Comparison of ENCODE assay signal across 23 mouse cellular contexts in the genomic region with DNA sequence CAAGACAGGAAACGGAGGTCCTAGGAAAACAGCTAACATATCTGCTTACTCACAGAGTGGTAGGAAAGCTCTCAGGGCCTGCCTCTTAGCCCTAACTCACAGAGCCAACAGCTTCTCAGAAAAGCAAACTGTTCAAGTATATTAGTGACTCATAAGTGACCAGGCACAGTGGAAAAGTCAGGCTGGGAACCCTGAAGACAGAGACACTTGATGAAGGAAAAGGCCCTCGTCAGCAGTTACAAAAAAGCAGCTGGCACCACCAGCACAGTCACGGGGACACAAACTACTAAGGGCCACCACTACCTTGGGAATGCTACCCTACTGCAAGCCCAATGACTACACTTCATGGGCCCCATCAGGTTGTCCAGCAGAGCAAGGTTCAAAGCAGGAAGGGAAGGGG.
DNase-seq lines count a peak whose midpoint lies in the region; ATAC-seq lines count a peak whose summit lies in the region.
"Had no signal": no experiment of that assay in that cellular context is flagged by ENCODE, and none has a peak within 500 bp of the region (broad histone marks: within the 10 kb centered on the region; RNA-seq: fewer than 3 reads in every experiment).

No protein-coding gene starts in this region.

- no peak overlapping the region for H3K4me3 ChIP-seq in heart, embryonic 15.5 days
- no peak overlapping the region for H3K4me3 ChIP-seq in lung, embryonic 16.5 days (ENCODE audit: low read length)
- H3K4me3 ChIP-seq: embryonic facial prominence, embryonic 15.5 days; erythroblast, embryonic 14.5 days; forebrain, embryonic 10.5 days; gastrocnemius, adult 2 months; heart, embryonic 10.5 days; hindbrain, embryonic 10.5 days; hindbrain, embryonic 15.5 days had no signal

- no peaks in the 10 kb centered on the region for H3K9me3 ChIP-seq in heart, embryonic 15.5 days (replicated peaks)
- H3K9me3 ChIP-seq in lung, embryonic 16.5 days (ENCODE audit: control insufficient read depth, low read length) = no peaks in the 10 kb centered on the region
- H3K9me3 ChIP-seq: embryonic facial prominence, embryonic 15.5 days; forebrain, embryonic 10.5 days; heart, embryonic 10.5 days; hindbrain, embryonic 10.5 days; hindbrain, embryonic 15.5 days had no signal

- peak overlapping the region; percentile 4; the same call in 1 of the 2 replicates for H3K27ac ChIP-seq in heart, embryonic 15.5 days
- H3K27ac ChIP-seq in lung, embryonic 16.5 days (ENCODE audit: low read length) = no peak overlapping the region
- H3K27ac ChIP-seq: embryonic facial prominence, embryonic 15.5 days; forebrain, embryonic 10.5 days; gastrocnemius, adult 2 months; heart, embryonic 10.5 days; hindbrain, embryonic 10.5 days; hindbrain, embryonic 15.5 days had no signal

- no peaks in the 10 kb centered on the region for H3K36me3 ChIP-seq in heart, embryonic 15.5 days
- H3K36me3 ChIP-seq in lung, embryonic 16.5 days (ENCODE audit: control insufficient read depth, insufficient read depth, low read length) = no peaks in the 10 kb centered on the region
- H3K36me3 ChIP-seq: embryonic facial prominence, embryonic 15.5 days; heart, embryonic 10.5 days; hindbrain, embryonic 15.5 days had no signal

- H3K4me2 ChIP-seq in heart, embryonic 15.5 days = no peak overlapping the region
- no peak overlapping the region for H3K4me2 ChIP-seq in lung, embryonic 16.5 days (ENCODE audit: low read depth, low read length)
- H3K4me2 ChIP-seq: embryonic facial prominence, embryonic 15.5 days; hindbrain, embryonic 15.5 days had no signal

- H3K4me1 ChIP-seq in heart, embryonic 15.5 days (replicated peaks) = peaks cover 22% of the 10 kb centered on the region
- H3K4me1 ChIP-seq in lung, embryonic 16.5 days (replicated peaks; ENCODE audit: control insufficient read depth, insufficient read depth, low read length) = peaks cover 4% of the 10 kb centered on the region; the same call in 1 of the 2 replicates

- no peak for ATAC-seq in heart, embryonic 15.5 days (replicated peaks; ENCODE audit: insufficient number of reproducible peaks, insufficient read depth, low FRiP score, low read depth)
- ATAC-seq in lung, embryonic 16.5 days (ENCODE audit: low read depth) = peak; percentile 49; the same call in 1 of the 2 replicates
- ATAC-seq: forebrain, embryonic 14.5 days; intestine, postnatal 0 days had no signal

- DNase-seq in adrenal gland, postnatal 10 days = peak; percentile 18
- no peak for DNase-seq in adrenal gland, adult 18-20 months (ENCODE audit: low spot score in 2 of 2)
- no peak for DNase-seq in heart, adult 8-10 months (ENCODE audit: low spot score)
- peak; percentile 55 for DNase-seq in lung, postnatal 25 days (ENCODE audit: low spot score)
- DNase-seq in cerebellum, adult 11 months = no peak
- no peak for DNase-seq in adipocyte (ENCODE audit: low spot score)
- DNase-seq: cerebellum, adult 11-12 months; cerebellum, adult 9-11 months; cerebellum, postnatal 36 days; gastrocnemius, adult 2 months; gastrocnemius, postnatal 25 days; heart, postnatal 14 days had no signal

- no peak overlapping the region for H3K9ac ChIP-seq in heart, embryonic 15.5 days
- no peak overlapping the region for H3K9ac ChIP-seq in lung, embryonic 16.5 days (ENCODE audit: low read length)
- H3K9ac ChIP-seq: embryonic facial prominence, embryonic 15.5 days; hindbrain, embryonic 15.5 days had no signal

- WGBS in heart, embryonic 15.5 days = 69% methylated on average over 3 of the region's 3 CpGs
- 64% methylated on average over 3 of the region's 3 CpGs for WGBS in lung, embryonic 16.5 days

- no peaks in the 10 kb centered on the region for H3K27me3 ChIP-seq in heart, embryonic 15.5 days
- no peaks in the 10 kb centered on the region for H3K27me3 ChIP-seq in lung, embryonic 16.5 days (ENCODE audit: control insufficient read depth, insufficient read depth, low read depth, low read length)
- H3K27me3 ChIP-seq: CH12.LX; embryonic facial prominence, embryonic 15.5 days; hindbrain, embryonic 15.5 days had no signal

Comparison
In these comparisons a context has a peak if more than half of its experiments do, and no peak if none do; other contexts are left out.
1. DNase-seq: peak in adrenal gland, postnatal 10 days (single experiment) and lung, postnatal 25 days (single experiment); none in adrenal gland, adult 18-20 months (0 of 2), heart, adult 8-10 months (single experiment), cerebellum, adult 11 months (single experiment) and adipocyte (single experiment).